Mouse (Mus musculus): ENCODE results near the gene Rnf123. TPM values are rescaled to one million over a fixed set of nuclear protein-coding genes. Genes with fewer than 3 reads are reported as not detected.

Gene Rnf123
- polyA plus RNA-seq, 1 experiment from 2014 or later, result 49.0 TPM

DNA sequence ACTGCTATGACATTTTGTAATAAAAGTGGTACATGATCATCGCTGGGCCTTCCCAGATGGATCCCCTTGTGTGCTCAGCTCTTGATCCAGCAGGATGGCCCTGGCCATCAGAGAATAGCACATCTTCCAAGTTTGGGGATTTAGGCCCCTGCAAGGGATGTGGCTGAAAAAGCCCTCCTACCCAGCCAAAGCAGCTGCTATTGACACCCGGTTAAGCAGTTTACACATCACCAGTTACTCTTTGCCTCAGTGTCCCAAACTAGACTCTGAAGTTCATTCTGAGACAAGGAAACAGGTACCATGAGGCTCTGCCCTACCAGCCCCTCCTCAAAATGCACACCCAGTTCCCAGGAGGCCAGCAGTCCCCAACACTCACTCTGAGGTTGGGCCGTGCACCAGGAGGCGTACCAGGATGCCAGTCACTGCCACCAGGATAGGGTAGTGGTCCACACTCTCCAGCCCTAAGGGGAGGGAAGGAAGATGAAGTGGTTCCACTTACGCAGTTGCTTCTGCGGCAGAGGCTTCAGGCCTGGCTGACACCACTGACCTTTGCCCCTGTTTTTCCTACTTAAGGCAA lies 27.4 kb downstream of the Rnf123 start:
- peaks cover 37% of the 10 kb centered on the region for H3K36me3 ChIP-seq
- no peak overlapping the region for H3K27ac ChIP-seq (replicated peaks)
- no peaks in the 10 kb centered on the region for H3K9me3 ChIP-seq
- H3K4me2 ChIP-seq (replicated peaks), result no peak overlapping the region
- WGBS, result 90% methylated on average over 6 of the region's 6 CpGs
- H3K9ac ChIP-seq (replicated peaks), result no peak overlapping the region
- H3K4me1 ChIP-seq, result peaks cover 11% of the 10 kb centered on the region
- H3K27me3 ChIP-seq, result no peaks in the 10 kb centered on the region
- no peak overlapping the region for H3K4me3 ChIP-seq
- no peak for ATAC-seq (replicated peaks)

- Histone ChIP-seq H3K36me3 (peaks cover 39% of the 10 kb centered on the region), H3K4me2 (replicated peaks) (no peak overlapping the region), H3K27me3 (no peaks in the 10 kb centered on the region), H3K4me1 (peaks cover 12% of the 10 kb centered on the region), H3K9ac (replicated peaks) (no peak overlapping the region), H3K9me3 (no peaks in the 10 kb centered on the region), H3K27ac (replicated peaks) (no peak overlapping the region), H3K4me3 (no peak overlapping the region)
- no peak for ATAC-seq (replicated peaks)
- 100% methylated on average over 1 of the region's 1 CpGs for WGBS
Observed at GRCm38 (mm10) chr9:108055061-108055460, 28.1 kb downstream of the Rnf123 start.

- 90% methylated on average over 22 of the region's 22 CpGs for WGBS
Observed at GRCm38 (mm10) chr9:108054331-108055040, 28.7 kb downstream of the Rnf123 start.

DNA sequence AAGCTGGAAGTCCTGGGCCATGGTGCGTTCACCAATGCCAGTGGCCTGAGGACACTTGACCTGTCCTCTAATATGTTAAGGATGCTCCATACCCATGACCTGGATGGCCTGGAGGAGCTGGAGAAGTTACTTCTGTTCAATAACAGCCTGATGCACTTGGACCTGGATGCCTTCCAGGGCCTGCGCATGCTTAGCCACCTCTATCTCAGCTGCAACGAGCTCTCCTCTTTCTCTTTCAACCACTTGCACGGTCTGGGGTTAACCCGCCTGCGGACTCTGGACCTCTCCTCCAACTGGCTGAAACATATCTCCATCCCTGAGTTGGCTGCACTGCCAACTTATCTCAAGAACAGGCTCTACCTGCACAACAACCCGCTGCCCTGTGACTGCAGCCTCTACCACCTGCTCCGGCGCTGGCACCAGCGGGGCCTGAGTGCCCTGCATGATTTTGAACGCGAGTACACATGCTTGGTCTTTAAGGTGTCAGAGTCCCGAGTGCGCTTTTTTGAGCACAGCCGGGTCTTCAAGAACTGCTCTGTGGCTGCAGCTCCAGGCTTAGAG lies 29.4 kb downstream of the Rnf123 start:
- H3K27me3 ChIP-seq, result no peaks in the 10 kb centered on the region
- H3K4me3 ChIP-seq, result no peak overlapping the region
- ATAC-seq (replicated peaks), result no peak
- H3K9me3 ChIP-seq, result no peaks in the 10 kb centered on the region
- H3K9ac ChIP-seq (replicated peaks), result no peak overlapping the region
- peaks cover 35% of the 10 kb centered on the region for H3K36me3 ChIP-seq
- no peak overlapping the region for H3K27ac ChIP-seq (replicated peaks)
- peaks cover 20% of the 10 kb centered on the region for H3K4me1 ChIP-seq
- 93% methylated on average over 15 of the region's 15 CpGs for WGBS
- H3K4me2 ChIP-seq (replicated peaks), result no peak overlapping the region

More at GRCm38 (mm10) chr9:108054331-108055040, 28.7 kb downstream of the Rnf123 start:
- Histone ChIP-seq H3K4me2 (replicated peaks) (no peak overlapping the region), H3K9ac (replicated peaks) (no peak overlapping the region), H3K4me3 (no peak overlapping the region), H3K27ac (replicated peaks) (no peak overlapping the region), H3K27me3 (no peaks in the 10 kb centered on the region), H3K9me3 (no peaks in the 10 kb centered on the region), H3K4me1 (peaks cover 18% of the 10 kb centered on the region), H3K36me3 (peaks cover 39% of the 10 kb centered on the region)
- ATAC-seq (replicated peaks), result no peak

DNA sequence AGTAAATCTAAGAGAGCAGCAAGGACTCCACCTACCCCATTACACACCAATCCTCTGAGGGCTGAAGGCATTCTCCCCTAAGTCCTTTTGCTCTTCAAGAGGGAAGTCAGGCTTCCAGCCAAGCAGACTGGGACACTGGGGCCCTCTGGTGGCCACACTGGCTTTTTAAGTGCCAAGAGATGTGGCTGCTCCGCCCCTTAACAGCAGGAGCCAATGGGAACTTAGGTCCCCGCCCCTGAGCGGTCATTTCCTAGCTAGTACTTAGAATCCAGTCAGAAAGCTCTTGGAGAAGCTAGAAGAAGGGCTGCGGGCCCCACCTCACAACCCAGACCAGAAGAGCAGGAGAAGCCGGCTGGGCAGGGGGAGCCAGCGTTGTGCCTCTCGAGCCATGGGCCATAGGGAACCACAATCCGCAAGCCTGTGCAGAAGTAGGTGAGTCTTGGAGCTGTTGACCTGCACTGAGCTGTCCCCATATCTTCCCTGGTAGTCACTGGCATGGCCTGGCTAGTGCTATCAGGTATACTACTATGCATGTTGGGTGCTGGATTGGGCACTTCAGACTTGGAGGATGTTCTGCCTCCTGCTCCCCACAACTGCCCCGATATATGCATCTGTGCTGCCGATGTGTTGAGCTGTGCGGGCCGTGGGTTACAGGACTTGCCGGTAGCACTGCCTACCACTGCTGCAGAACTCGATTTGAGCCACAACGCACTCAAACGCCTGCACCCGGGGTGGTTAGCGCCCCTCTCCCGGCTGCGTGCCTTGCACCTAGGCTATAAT lies 30.1 kb downstream of the Rnf123 start, which contains the start of gene Amigo3:
TSS of gene Amigo3 (plus strand) at position 275 of the 780 bp plus-strand sequence.
- peaks cover 26% of the 10 kb centered on the region for H3K4me1 ChIP-seq
- H3K9ac ChIP-seq (replicated peaks), result no peak within 1 kb of the TSS
- peak within 1 kb of the TSS; percentile 21; the same call in 1 of the 2 replicates for H3K4me2 ChIP-seq (replicated peaks)
- 0 out of 2 replicates have a peak, but pooled peaks have one; percentile 17 for ATAC-seq (replicated peaks)
- peaks cover 32% of the 10 kb centered on the region for H3K36me3 ChIP-seq
- 58% methylated on average over 20 of the region's 20 CpGs for WGBS
- no peaks in the 10 kb centered on the region for H3K9me3 ChIP-seq
- H3K27ac ChIP-seq (replicated peaks), result no peak within 1 kb of the TSS
- no peaks in the 10 kb centered on the region for H3K27me3 ChIP-seq
- no peak within 1 kb of the TSS for H3K4me3 ChIP-seq

DNA sequence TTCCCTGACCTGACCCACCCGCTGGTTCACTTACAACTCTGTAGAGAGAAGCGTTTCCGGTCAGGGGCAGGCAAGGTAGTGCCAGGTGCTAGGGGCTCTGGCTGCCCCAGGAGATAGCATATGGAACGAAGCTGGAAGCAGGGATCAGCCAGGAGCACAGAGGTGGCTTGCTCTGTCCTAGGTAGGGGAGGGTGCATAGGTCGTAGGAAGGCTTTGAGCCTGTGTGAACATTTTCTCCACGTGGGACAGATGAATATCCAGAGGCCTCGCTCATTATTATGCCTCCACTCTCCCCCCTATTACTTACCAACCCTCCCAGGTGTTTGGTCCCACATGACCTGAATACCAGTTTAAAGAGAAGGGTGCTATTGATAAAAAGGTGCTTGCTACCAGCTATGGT lies 30.7 kb downstream of the Rnf123 start:
- Histone ChIP-seq H3K4me3 (no peak overlapping the region), H3K27ac (replicated peaks) (no peak overlapping the region), H3K27me3 (no peaks in the 10 kb centered on the region), H3K36me3 (peaks cover 25% of the 10 kb centered on the region), H3K9me3 (no peaks in the 10 kb centered on the region), H3K4me2 (replicated peaks) (no peak overlapping the region), H3K9ac (replicated peaks) (no peak overlapping the region), H3K4me1 (peaks cover 29% of the 10 kb centered on the region)
- WGBS, result 76% methylated on average over 7 of the region's 7 CpGs
- no peak for ATAC-seq (replicated peaks)

DNA sequence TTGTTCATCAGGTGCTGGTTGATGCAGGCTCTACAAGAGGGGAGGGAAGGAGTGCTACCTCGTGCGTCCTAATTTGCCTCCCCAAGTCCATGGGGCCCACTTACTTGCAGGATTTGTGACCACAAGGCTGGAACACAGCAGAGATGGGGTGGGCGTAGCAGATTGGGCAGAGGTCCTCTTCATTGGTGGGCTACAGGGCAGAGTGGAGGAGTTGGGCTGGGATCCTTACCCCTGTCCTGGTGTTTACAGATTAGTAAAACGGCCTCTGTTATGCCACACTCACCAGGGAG lies 31.3 kb downstream of the Rnf123 start:
- WGBS, result 83% methylated on average over 4 of the region's 4 CpGs
- no peaks in the 10 kb centered on the region for H3K27me3 ChIP-seq

GRCm38 (mm10) chr9:108051184-108051930 lies 31.8 kb downstream of the Rnf123 start:
- no peak for ATAC-seq (replicated peaks)
- Histone ChIP-seq H3K9ac (replicated peaks) (no peak overlapping the region), H3K27me3 (no peaks in the 10 kb centered on the region), H3K4me3 (no peak overlapping the region), H3K36me3 (peaks cover 33% of the 10 kb centered on the region), H3K4me2 (replicated peaks) (no peak overlapping the region), H3K27ac (replicated peaks) (no peak overlapping the region), H3K4me1 (peaks cover 29% of the 10 kb centered on the region), H3K9me3 (no peaks in the 10 kb centered on the region)
- WGBS, result 95% methylated on average over 15 of the region's 15 CpGs

More for the DNA sequence above, 31.3 kb downstream of the Rnf123 start:
- H3K4me3 ChIP-seq, result no peak overlapping the region
- H3K9me3 ChIP-seq, result no peaks in the 10 kb centered on the region
- H3K4me1 ChIP-seq, result peaks cover 29% of the 10 kb centered on the region
- no peak overlapping the region for H3K27ac ChIP-seq (replicated peaks)
- ATAC-seq (replicated peaks), result no peak
- H3K4me2 ChIP-seq (replicated peaks), result no peak overlapping the region
- peaks cover 27% of the 10 kb centered on the region for H3K36me3 ChIP-seq
- no peak overlapping the region for H3K9ac ChIP-seq (replicated peaks)

DNA sequence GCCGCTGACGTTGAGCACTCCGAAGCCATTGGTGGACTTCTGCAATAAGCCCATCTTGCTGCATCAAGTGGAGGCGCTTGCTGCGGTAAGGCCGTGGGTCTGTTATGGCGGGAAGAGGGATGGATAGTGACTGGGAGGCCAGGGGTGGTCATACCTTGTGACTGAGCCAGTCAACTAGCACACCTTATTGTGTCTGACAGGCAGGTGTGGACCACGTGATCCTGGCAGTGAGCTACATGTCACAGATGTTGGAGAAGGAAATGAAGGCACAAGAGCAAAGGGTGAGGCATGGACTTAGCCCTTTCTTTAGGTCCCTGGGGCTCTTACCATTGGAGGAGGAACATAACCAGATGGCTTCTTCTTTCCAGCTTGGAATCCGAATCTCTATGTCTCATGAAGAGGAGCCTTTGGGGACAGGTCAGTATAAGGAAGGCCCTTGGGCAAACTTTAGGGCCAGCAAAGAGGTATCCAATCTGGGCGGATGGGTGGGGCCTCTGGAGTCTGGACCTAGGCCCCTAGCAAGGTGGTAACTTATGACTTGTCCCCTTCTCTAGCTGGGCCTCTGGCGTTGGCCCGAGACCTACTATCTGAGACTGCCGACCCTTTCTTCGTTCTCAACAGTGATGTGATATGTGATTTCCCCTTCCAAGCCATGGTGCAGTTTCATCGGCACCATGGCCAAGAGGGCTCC lies 33.4 kb downstream of the Rnf123 start:
- H3K4me2 ChIP-seq (replicated peaks), result peak overlapping the region; percentile 91
- peak overlapping the region; percentile 75 for H3K4me3 ChIP-seq
- H3K9ac ChIP-seq (replicated peaks), result peak overlapping the region; percentile 62
- ATAC-seq (replicated peaks), result peak; percentile 9
- peak overlapping the region; percentile 67 for H3K27ac ChIP-seq (replicated peaks)
- H3K36me3 ChIP-seq, result peaks cover 41% of the 10 kb centered on the region
- no peaks in the 10 kb centered on the region for H3K27me3 ChIP-seq
- peaks cover 29% of the 10 kb centered on the region for H3K4me1 ChIP-seq
- no peaks in the 10 kb centered on the region for H3K9me3 ChIP-seq
- WGBS, result 45% methylated on average over 15 of the region's 15 CpGs

DNA sequence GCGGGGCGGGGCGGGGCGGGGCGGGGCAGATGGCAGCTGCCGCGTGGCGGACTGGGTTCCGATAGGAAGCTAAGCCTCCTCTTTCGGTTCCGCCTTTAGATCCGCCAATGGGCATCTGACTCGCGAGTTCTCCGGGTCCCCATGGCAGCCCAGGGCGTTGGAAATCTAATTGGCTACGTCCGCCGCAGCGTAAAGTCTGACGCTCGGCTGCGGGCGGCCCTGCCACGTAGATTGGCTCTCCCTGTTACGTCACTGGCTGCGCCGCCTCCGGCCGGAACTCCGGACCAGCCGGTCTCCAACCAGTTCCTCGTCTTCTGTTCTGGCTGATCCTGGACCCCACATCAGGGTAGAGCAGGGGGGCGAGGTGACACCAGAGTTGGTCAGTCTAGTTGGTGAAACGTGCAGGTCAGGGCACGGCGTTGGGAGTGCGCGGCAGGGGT lies 34.1 kb downstream of the Rnf123 start, which contains the start of gene Gmppb:
TSS of gene Gmppb (plus strand) at position 227 of the 440 bp plus-strand sequence.
- Histone ChIP-seq H3K9ac (replicated peaks) (peak within 1 kb of the TSS; percentile 62), H3K9me3 (no peaks in the 10 kb centered on the region), H3K27ac (replicated peaks) (peak within 1 kb of the TSS; percentile 67), H3K27me3 (no peaks in the 10 kb centered on the region), H3K4me1 (peaks cover 29% of the 10 kb centered on the region), H3K4me2 (replicated peaks) (peak within 1 kb of the TSS; percentile 91), H3K4me3 (peak within 1 kb of the TSS; percentile 75), H3K36me3 (peaks cover 42% of the 10 kb centered on the region)
- peak; percentile 95 for ATAC-seq (replicated peaks)
- WGBS, result under 1% methylated on average over 38 of the region's 39 CpGs

DNA sequence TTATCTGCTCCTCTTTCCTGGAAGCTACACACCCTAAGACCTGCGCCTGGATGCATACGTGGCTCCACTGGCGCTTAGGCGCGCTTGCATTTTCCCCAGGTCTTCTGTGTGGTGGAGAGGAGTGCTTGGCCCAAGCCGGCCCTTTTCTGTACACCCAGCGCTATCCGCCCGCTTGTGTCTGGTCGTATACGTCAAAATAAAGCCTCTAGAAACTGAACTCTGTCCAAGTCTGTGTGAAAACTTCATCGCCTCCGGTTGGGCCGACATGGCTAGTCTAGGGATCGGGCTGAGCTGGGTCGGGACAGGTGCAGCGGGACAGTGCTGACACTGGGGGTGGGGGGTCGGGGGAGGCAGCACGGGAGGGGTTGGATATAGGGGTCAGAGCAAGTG lies 34.6 kb downstream of the Rnf123 start:
- Histone ChIP-seq H3K27me3 (no peaks in the 10 kb centered on the region), H3K4me3 (peak overlapping the region; percentile 75), H3K9ac (replicated peaks) (peak overlapping the region; percentile 62), H3K4me2 (replicated peaks) (peak overlapping the region; percentile 91), H3K36me3 (peaks cover 37% of the 10 kb centered on the region), H3K9me3 (no peaks in the 10 kb centered on the region), H3K27ac (replicated peaks) (peak overlapping the region; percentile 59), H3K4me1 (peaks cover 29% of the 10 kb centered on the region)
- peak; percentile 47 for ATAC-seq (replicated peaks)
- 2% methylated on average over 19 of the region's 19 CpGs for WGBS

Measured in forebrain, embryonic 15.5 days (tissue).